Mouse (Mus musculus): ENCODE data around the gene Trpv2.

- no peak for TF ChIP-seq CTCF (conservative IDR thresholded peaks at IDR 0.05; ENCODE audit: insufficient read depth, insufficient read length, low read depth, low read length)
- no peak for TF ChIP-seq POLR2A (IDR thresholded peaks at IDR 0.05; ENCODE audit: low read depth, low read length)
Observed at GRCm38 (mm10) chr11:62601732-62602618, 27.7 kb downstream of the Trpv2 start.
